Mouse (Mus musculus): ENCODE results near the gene Syngr4. TPM values are rescaled to one million over a fixed set of nuclear protein-coding genes. Genes with fewer than 3 reads are reported as not detected.

Gene Syngr4
- total RNA-seq, 2 experiments from 2014 or later, result not detected

DNA sequence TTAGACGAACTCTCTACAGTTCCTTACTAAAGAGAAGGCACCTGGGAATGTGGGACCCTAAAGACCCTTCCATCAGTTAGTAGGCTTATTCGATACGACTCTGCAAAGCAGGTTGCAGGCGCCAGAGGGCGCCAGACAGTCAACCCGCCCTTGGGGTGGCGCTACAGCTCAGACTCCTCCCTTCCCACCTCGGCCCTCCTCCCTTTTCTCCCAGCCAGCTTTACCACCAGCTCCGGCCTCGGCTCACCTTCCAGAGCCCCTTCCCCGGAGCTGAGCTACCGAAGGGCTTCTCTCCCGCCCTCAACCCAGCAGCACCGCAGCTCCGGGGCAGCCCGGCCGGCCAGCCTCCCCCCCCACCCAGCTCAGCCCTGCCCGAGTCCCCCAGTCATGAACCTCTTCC, 23.9 kb downstream of the Syngr4 start, which contains the start of gene Kdelr1:
Gene Kdelr1, plus strand, starts transcription at position 149 of the 400 bp plus-strand sequence.
- peak; percentile 79 for DNase-seq (ENCODE audit: low spot score)
- intact Hi-C loops (cut with DNase I), result loop anchor here (1.0 to 5.0 kb wide), 3 partner anchors 52 to 140 kb away; partner anchors contain the start of gene Ccdc114

DNA sequence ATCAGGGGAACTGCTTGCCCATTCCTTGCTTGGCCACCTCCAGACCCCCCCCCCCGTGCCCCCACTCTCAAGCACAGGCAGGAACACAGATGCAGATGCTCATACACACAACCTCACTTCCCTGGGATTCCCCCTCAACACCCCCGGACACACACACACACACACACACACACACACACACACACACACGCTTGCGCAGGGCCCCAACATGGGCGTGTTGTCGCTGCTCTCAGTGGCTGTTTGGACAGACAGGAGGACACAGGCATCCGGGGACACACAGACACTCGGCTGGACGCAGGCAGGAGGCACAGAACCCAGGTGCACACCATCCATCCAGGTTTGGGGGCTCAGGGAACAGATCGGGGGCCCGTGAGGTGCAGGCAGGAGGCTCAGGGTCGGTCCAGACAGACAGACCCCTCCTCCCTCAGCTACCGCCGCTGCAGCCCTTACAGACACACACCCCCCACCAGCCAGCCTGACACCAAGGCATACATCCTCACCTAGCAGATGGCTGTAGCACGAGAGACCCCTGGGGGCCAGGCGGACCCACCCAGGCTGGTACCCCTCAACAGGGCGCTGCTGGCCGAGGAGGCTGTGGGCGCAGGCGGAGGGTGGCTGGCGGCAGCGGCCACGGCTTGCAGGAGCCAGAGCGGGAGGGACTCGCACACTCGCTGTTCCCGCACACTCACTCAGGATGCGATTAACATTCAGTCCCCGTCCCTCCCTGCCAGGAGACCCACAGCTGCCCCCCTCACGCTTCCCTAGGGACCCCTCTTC, 26.0 kb downstream of the Syngr4 start:
- no peak for DNase-seq (ENCODE audit: low spot score)
- intact Hi-C loops (cut with DNase I), result loop anchor here (5.0 kb wide), 1 partner anchor 142 kb away; no protein-coding TSS in a partner anchor

- no peak for DNase-seq (ENCODE audit: low spot score)
- intact Hi-C loops (cut with DNase I), result loop anchor here (5.0 kb wide), 1 partner anchor 143 kb away; no protein-coding TSS in a partner anchor
These were observed 26.7 kb downstream of the Syngr4 start for GRCm38 (mm10) chr7:45869787-45870186.

DNA sequence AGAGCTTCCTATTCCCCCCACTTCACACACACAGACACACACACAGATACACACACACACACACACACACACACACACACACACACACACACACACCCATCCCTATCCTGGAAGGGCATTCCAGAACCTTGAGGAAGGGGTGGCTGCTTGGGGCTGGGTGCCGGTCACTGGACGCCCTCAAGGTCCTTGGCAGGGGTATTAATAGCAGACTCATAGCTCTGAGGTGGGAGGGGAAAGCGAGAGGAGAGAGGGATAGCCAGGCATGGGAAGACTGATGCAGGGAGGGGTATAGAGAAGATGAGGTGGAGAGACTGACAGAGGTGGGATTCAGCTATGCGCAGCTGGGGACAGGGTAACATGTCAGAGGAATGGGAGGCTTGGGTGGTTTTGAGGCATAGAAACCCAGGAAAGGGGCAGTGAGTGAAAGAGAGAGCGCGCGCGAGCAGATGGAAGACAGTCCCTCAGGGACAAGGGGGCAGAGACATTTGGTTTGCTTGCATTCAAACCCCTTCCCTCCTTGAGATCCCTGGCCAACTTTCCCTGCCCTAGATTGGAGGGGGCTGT, 27.3 kb downstream of the Syngr4 start:
- no peak for DNase-seq (ENCODE audit: low spot score)

DNA sequence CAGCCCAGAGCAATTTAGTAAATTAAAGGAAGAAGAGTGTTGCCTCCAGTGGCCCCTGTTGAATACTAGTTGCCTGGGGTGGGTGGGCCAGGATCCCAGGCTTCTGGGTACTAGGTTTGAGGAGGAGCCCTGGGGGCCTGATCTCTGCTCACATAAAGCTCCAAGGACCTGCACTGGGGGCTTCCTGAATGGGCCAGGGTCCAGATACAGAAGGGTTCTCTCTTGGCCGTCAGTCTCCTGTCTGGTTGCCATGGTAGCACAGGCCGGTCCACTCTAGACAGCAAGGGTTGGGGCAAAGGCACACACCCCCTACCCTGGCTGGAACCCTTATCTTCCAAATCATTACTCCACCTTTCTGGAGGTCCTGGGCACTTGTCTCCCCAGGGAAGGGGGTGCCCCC, 28.6 kb downstream of the Syngr4 start:
- intact Hi-C loops (cut with DNase I), result no loop called here

More for the DNA sequence above, 27.3 kb downstream of the Syngr4 start:
- intact Hi-C loops (cut with DNase I), result no loop called here

DNA sequence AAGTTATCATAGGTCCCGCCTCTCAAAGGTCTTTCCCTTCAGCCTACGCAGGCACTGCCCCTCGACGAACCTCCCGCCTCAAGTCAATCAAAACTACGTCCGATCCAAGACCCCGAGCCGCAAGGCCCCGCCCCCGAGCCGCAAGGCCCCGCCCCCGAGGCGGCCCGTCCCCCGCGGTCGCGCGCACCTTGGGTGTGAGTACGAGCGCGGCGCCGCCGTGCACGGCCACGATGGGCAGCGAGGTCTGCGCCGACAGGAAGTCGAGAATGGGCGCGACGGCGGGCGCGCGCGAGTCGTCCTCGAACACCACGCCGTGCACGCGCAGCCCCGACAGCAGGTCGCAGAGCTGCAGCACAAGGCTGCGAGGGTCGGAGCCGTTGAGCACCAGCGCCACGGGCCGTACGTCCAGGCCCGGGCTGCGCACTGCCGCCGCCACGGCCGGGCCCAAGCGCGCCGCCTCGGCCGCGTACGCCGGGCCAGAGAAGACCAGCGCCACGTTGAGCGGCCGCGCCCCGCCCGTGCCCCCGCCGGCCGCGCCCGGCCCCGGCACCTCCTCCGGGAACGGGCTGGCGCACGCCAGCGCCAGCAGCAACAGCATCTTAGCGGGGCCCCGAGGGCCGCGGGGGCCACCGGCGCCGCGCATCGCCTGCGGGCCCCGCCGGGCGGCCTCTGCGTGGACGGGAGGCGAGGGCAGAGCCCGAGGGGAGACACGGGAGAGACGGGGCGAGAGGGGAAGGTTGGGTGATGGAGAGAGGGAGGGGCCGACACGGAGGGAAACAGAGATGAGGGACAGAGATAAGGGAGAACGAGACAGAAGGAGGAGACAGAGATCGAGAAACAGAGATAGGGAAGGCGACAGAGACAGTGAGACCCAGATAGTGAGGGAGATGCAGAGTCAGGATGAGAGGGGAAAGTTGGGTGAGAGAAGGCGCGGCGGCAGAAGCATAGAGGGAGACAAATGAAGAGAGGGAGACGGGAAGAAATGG, 30.3 kb downstream of the Syngr4 start:
- DNase-seq (ENCODE audit: low spot score), result peak; percentile 90
- intact Hi-C loops (cut with DNase I), result no loop called here

More for the DNA sequence above, 28.6 kb downstream of the Syngr4 start:
- DNase-seq (ENCODE audit: low spot score), result no peak

DNA sequence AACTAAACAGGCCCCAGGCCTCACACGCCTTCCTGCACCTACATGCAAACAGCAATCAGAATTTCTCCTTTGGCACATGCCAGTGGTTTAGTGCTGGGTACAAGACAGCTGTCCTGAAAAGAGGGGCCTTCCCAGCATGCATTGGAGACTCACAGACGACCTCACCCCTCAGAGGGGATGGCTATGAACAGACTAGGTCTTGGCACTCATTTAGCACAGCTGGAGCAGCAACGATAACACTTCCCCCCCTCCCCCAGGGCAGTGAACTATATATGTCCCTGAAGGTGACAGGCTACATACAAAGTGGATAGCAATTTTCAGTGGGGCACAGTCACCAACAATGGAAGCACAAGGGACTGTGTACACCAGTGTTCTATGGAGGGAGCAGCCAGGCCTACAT, 32.1 kb downstream of the Syngr4 start:
- intact Hi-C loops (cut with DNase I), result no loop called here
- DNase-seq (ENCODE audit: low spot score), result no peak

DNA sequence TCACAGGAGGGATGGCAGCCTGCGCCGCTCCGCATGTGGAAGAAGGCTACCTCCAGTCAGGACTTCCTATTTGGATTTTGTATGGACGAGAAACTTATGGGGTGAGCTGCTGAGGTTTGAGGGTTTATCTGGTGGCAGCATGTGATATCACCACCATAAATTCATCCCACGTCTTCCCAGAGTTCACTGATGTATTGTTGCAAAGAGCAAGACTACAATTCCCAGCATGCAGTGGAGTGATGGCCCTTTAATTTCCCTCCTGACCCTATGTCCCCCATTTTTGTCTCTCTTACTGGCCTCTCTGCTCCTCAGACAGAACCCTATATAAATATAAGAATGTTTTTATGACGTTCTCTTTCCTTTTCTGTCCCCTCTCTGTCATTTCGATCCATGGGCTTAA, 33.7 kb downstream of the Syngr4 start:
- intact Hi-C loops (cut with DNase I), result no loop called here
- DNase-seq (ENCODE audit: low spot score), result no peak

DNA sequence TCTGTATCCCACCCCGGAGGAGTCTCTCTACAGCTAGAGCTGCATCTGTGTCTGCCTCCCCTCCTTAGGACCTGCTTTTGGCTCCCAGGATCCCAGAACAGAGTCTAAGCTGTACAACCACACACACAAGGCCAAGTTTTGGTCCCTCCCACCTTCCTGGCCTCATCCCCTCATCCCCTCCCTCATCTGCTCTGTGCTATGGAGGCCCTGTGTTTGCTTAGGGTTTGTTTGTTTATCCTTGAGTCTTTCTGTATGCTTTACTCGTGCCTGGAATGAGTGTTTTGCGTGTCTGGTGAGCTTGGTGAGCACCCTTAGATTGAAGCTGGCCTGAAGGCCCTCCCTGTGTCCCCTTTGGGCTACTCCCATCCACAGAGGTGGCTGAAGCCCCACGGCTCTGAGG, 37.5 kb downstream of the Syngr4 start:
- intact Hi-C loops (cut with DNase I), result no loop called here
- no peak for DNase-seq (ENCODE audit: low spot score)

- intact Hi-C loops (cut with DNase I), result no loop called here
- DNase-seq (ENCODE audit: low spot score), result no peak
These were observed 39.3 kb downstream of the Syngr4 start for GRCm38 (mm10) chr7:45856950-45857901.

- no peak for DNase-seq (ENCODE audit: low spot score)
- intact Hi-C loops (cut with DNase I), result no loop called here
These were observed 43.4 kb downstream of the Syngr4 start for GRCm38 (mm10) chr7:45853089-45853488.

DNA sequence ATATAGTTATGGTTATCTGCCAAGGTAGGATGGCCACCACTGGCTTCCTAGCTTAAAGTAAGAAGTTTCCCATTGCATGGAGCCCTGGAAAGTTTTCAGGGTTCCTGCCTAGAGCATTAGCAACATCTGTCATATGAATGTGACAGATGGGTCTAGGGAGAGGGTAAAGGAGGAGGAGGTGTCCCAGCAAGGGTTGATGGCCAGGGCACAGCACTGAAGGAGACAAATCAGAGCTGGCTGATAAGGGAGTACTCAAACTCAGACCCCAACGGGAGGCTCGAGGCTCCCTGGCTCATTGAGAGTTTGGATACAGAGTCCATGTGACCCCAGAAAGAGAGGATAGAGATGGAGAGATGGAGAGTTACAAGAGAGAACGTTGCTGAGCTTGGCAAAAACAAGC, 45.9 kb downstream of the Syngr4 start:
- intact Hi-C loops (cut with DNase I), result no loop called here
- DNase-seq (ENCODE audit: low spot score), result no peak

DNA sequence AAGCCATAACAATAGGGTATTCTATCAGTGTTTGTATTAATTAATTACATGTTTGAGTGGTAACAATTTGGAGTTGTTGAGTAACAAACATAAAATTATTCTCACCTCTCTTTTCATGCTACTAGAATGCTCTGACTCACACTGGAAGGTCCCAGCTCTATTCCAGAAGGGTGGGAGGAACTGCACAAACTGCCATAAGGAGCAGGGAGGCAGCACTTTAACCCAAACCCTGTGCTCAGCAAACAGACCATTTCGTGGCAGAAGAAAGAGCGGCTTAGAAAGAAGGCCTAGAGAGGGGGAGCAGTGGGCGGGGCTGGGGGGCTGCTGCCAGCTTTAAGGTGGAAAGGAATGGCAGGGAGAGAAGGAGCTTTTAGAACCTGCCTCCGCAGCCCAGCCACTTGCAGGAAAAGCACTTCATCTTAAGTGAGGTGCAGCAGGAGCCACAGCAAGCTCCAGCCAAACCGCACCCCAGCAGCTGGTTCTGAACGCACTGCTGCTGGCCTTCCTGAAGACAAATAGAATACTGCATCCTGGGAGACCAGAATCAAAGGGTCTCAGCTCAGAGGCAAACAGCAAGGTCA, 48.0 kb downstream of the Syngr4 start:
- intact Hi-C loops (cut with DNase I), result no loop called here
- no peak for DNase-seq (ENCODE audit: low spot score)

DNA sequence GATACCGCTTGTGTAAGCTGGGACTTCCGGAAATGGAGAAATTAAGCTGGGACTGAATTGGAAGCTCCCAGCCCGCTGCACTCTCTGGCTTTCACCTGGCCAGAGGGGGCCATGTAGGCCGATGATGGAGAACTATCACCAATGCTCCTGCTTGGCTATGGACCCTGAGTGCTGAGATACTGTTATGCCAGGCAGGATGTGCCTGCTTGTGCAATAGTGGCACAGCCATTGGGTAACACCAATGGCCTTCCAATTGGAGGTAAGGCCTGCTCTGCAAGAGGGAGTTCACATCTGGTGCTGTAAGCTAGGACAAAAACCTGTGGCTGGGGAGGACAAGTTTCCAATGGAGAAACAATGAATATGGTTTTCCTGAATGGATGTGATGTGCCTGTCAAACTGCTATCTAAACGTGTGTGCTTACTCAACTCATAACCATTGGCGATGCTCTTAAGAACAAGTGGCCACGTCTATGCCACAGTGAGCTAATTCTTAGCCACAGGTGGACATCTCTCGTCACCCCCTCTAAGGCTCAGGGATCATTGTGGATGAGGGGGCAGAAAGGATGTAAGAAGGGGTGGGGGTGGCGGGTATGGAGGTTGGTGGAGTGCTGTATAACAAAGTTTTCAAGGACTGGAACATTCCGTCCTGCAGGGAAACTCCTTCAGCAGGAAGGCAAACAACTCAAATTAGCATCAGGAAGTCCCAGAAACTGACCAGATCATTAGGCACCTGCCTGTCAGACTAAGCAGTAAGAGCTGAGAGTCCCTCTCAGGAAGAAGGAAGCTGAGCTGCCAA, 53.4 kb downstream of the Syngr4 start:
- no peak for DNase-seq (ENCODE audit: low spot score)
- intact Hi-C loops (cut with DNase I), result no loop called here
